Mouse (Mus musculus) MEL (cell line): Measurements from ENCODE around the gene Pla2g4b. TPM values are rescaled to one million over a fixed set of nuclear protein-coding genes. Genes with fewer than 3 reads are reported as not detected.

Experiments
- DNase-seq: peaks from one replicate; pipeline ENCODE4 v3.0.0; 2011; ENCODE audit warnings: low read depth, low spot score
- H3K27ac ChIP-seq: 2 replicates; pipeline ENCODE4 v1.5.1; 2012; ENCODE audit warnings: low read depth, mild to moderate bottlenecking, control low read depth, low read length, moderate library complexity; ENCODE audit not compliant: control insufficient read depth
- H3K27me3 ChIP-seq, 2 experiments: fragments of 150-350 bp in 1 of 2; sonication (generic) in 1 of 2; 2 replicates each; pipeline ENCODE4 v1.6.1; 2012; ENCODE audit warnings: low read length in 2 of 2, mild to moderate bottlenecking in 2 of 2, improper control_type of control experiment in 1 of 2, moderate library complexity in 1 of 2; ENCODE audit not compliant: insufficient read depth in 2 of 2, control insufficient read depth in 1 of 2
- H3K36me3 ChIP-seq, 2 experiments: 2 replicates each; pipeline ENCODE4 v1.6.1; 2012 to 2014; ENCODE audit warnings: low read length in 2 of 2, improper control_type of control experiment in 1 of 2, inconsistent platforms in 1 of 2, mild to moderate bottlenecking in 1 of 2; ENCODE audit not compliant: insufficient read depth in 2 of 2, control insufficient read depth in 1 of 2
- H3K4me1 ChIP-seq, 2 experiments: fragments of 150-350 bp in 1 of 2; sonication (generic) in 1 of 2; 2 replicates each; pipeline ENCODE4 v1.6.1; 2012; ENCODE audit warnings: low read length in 2 of 2, improper control_type of control experiment in 1 of 2, mild to moderate bottlenecking in 1 of 2; ENCODE audit not compliant: insufficient read depth in 2 of 2, control insufficient read depth in 1 of 2
- H3K4me3 ChIP-seq, 2 experiments: fragments of 150-350 bp in 1 of 2; sonication (generic) in 1 of 2; 2 replicates each; pipeline ENCODE4 v1.5.1; 2012; ENCODE audit warnings: low read depth in 2 of 2, low read length in 2 of 2, mild to moderate bottlenecking in 2 of 2, moderate library complexity in 2 of 2, control low read depth in 1 of 2, improper control_type of control experiment in 1 of 2; ENCODE audit not compliant: control insufficient read depth in 1 of 2, insufficient read depth in 1 of 2
- H3K79me2 ChIP-seq: 2 replicates; pipeline ENCODE4 v1.6.1; 2012; ENCODE audit warnings: mild to moderate bottlenecking, low read length, moderate library complexity; ENCODE audit not compliant: control insufficient read depth, poor library complexity, insufficient read depth
- H3K9ac ChIP-seq: 2 replicates; pipeline ENCODE4 v1.6.1; 2012; ENCODE audit warnings: low read depth, mild to moderate bottlenecking, control low read depth, low read length, moderate library complexity; ENCODE audit not compliant: control insufficient read depth, poor library complexity, severe bottlenecking
- H3K9me3 ChIP-seq: fragments of 150-350 bp; sonication (generic); replicated peaks from 2 replicates; pipeline ENCODE4 v1.6.1; 2012; ENCODE audit warnings: mild to moderate bottlenecking, low read length, improper control_type of control experiment, moderate library complexity; ENCODE audit not compliant: insufficient read depth
- CHD1 ChIP-seq: IDR thresholded peaks from 2 replicates; pipeline ENCODE4 v1.6.1; 2012; ENCODE audit warnings: low read depth, mild to moderate bottlenecking, inconsistent platforms, low read length, improper control_type of control experiment
- CTCF ChIP-seq, 3 experiments: IDR thresholded peaks in 2 of 3; conservative IDR thresholded peaks in 1 of 3; 2 replicates each; pipeline ENCODE4 v1.5.1; 2011 to 2012; ENCODE audit warnings: low read length in 3 of 3, low read depth in 2 of 3, mild to moderate bottlenecking in 2 of 3, improper control_type of control experiment in 1 of 3, inconsistent platforms in 1 of 3, mixed read lengths in 1 of 3, moderate library complexity in 1 of 3; ENCODE audit not compliant: control insufficient read depth in 1 of 3, insufficient read depth in 1 of 3, poor library complexity in 1 of 3, severe bottlenecking in 1 of 3
- EP300 ChIP-seq, 2 experiments: IDR thresholded peaks; 2 replicates each; pipeline ENCODE4 v1.6.1; 2011; ENCODE audit warnings: improper control_type of control experiment in 2 of 2, low read length in 2 of 2, low read depth in 1 of 2, mild to moderate bottlenecking in 1 of 2
- GABPA ChIP-seq: IDR thresholded peaks from 2 replicates; pipeline ENCODE4 v1.6.1; 2012; ENCODE audit warnings: low read depth, mild to moderate bottlenecking, inconsistent platforms, low read length, improper control_type of control experiment, moderate library complexity
- JUND ChIP-seq: IDR thresholded peaks from 2 replicates; pipeline ENCODE4 v1.6.1; 2011; ENCODE audit warnings: low read depth, mild to moderate bottlenecking, improper control_type of control experiment, low read length
- KAT2A ChIP-seq: conservative IDR thresholded peaks from 2 replicates; pipeline ENCODE4 v1.6.1; 2012; ENCODE audit warnings: low read depth, low read length, improper control_type of control experiment, inconsistent platforms
- MAFK ChIP-seq: IDR thresholded peaks from 2 replicates; pipeline ENCODE4 v1.6.1; 2011; ENCODE audit warnings: low read depth, mild to moderate bottlenecking, low read length, improper control_type of control experiment, borderline replicate concordance
- MAZ ChIP-seq: IDR thresholded peaks from 2 replicates; pipeline ENCODE4 v1.6.1; 2012; ENCODE audit warnings: low read depth, mild to moderate bottlenecking, inconsistent platforms, low read length, improper control_type of control experiment
- MYC ChIP-seq: IDR thresholded peaks from 2 replicates; pipeline ENCODE4 v1.6.1; 2011; ENCODE audit warnings: low read depth, mild to moderate bottlenecking, low read length, improper control_type of control experiment, moderate library complexity
- NELFE ChIP-seq: IDR thresholded peaks from 2 replicates; pipeline ENCODE4 v1.6.1; 2011; ENCODE audit warnings: low read depth, low read length, improper control_type of control experiment
- POLR2A ChIP-seq, 2 experiments: IDR thresholded peaks; 2 replicates each; pipeline ENCODE4 v1.6.1; 2011 to 2012; ENCODE audit warnings: low read length in 2 of 2, mild to moderate bottlenecking in 2 of 2, control low read depth in 1 of 2, improper control_type of control experiment in 1 of 2, low read depth in 1 of 2, moderate library complexity in 1 of 2; ENCODE audit not compliant: control insufficient read depth in 1 of 2, insufficient read depth in 1 of 2, poor library complexity in 1 of 2
- POLR2AphosphoS5 ChIP-seq: IDR thresholded peaks from 2 replicates; pipeline ENCODE4 v1.6.1; 2012; ENCODE audit warnings: low read depth, borderline replicate concordance, mild to moderate bottlenecking, inconsistent platforms, low read length, moderate library complexity, mixed read lengths
- RAD21 ChIP-seq: IDR thresholded peaks from 2 replicates; pipeline ENCODE4 v1.6.1; 2011; ENCODE audit warnings: mild to moderate bottlenecking, low read depth, low read length, improper control_type of control experiment
- RCOR1 ChIP-seq: IDR thresholded peaks from 2 replicates; pipeline ENCODE4 v1.6.1; 2012; ENCODE audit warnings: low read depth, mild to moderate bottlenecking, inconsistent platforms, low read length, improper control_type of control experiment
- SMC3 ChIP-seq: IDR thresholded peaks from 2 replicates; pipeline ENCODE4 v1.6.1; 2011; ENCODE audit warnings: low read depth, low read length, improper control_type of control experiment
- TBP ChIP-seq: IDR thresholded peaks from 2 replicates; pipeline ENCODE4 v1.8.0; 2011; ENCODE audit warnings: low read depth, low read length, improper control_type of control experiment
- TCF12 ChIP-seq: IDR thresholded peaks from 2 replicates; pipeline ENCODE4 v1.6.1; 2014; ENCODE audit warnings: low read depth, mild to moderate bottlenecking, inconsistent platforms, low read length, improper control_type of control experiment, moderate library complexity
- UBTF ChIP-seq: IDR thresholded peaks from 2 replicates; pipeline ENCODE4 v1.6.1; 2012; ENCODE audit warnings: low read depth, mild to moderate bottlenecking, inconsistent platforms, low read length, improper control_type of control experiment, moderate library complexity, borderline replicate concordance; ENCODE audit not compliant: insufficient read depth
- USF1 ChIP-seq: IDR thresholded peaks from 2 replicates; pipeline ENCODE4 v1.6.1; 2014; ENCODE audit warnings: low read depth, mild to moderate bottlenecking, inconsistent platforms, low read length, improper control_type of control experiment, moderate library complexity
- USF2 ChIP-seq, 2 experiments: IDR thresholded peaks; 2 replicates each; pipeline ENCODE4 v1.6.1; 2011 to 2012; ENCODE audit warnings: improper control_type of control experiment in 2 of 2, low read length in 2 of 2, borderline replicate concordance in 1 of 2, inconsistent platforms in 1 of 2, low read depth in 1 of 2, mild to moderate bottlenecking in 1 of 2; ENCODE audit not compliant: insufficient read depth in 1 of 2
- ZKSCAN1 ChIP-seq: IDR thresholded peaks from 2 replicates; pipeline ENCODE4 v1.6.1; 2012; ENCODE audit warnings: low read depth, mild to moderate bottlenecking, inconsistent platforms, low read length, improper control_type of control experiment, moderate library complexity
- polyA plus RNA-seq, 2 experiments: library from polyadenylated mRNA; stranded (reverse) in 1 of 2; unstranded in 1 of 2; fragments of >175 nt in 1 of 2; fragments of >200 nt in 1 of 2; gene quantifications; 2 replicates each; pipeline versions ENCODE4 v1.2.1 to v1.2.4; 2012; ENCODE audit warnings: low replicate concordance in 2 of 2, low read depth in 1 of 2; ENCODE audit not compliant: insufficient read length in 2 of 2, insufficient read depth in 1 of 2, missing spikeins in 1 of 2
- total RNA-seq: library from RNA; depleted of rRNA; stranded (reverse); fragments of 300-350 nt; gene quantifications from 2 replicates; pipeline ENCODE4 v1.2.3, GENCODE M21; 2012

The Pla2g4b gene
- total and polyA plus RNA-seq, 3 experiments = 0.32 to 0.54 TPM; not detected in 1

DNA sequence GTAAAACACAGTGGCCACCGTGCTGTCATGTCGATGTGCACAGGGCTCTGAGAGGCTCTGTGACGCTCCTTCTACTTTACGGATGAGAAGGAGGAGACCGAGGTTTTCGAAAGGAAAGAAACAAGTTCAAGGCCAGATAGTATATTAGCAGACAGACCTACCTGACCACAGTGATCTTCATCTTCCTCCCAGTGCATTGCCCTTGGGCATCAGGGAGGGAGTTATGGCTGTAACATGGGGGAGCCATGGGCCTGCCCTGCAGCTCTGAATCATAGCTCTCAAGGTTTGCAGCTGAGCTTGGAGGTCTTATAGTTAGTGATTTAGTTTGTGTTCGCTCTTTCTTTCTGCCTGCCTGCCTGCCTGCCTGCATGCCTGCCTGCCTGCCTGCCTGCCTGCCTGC, 26.5 kb upstream of the Pla2g4b start:
- DNase-seq = no peak
- H3K27me3 ChIP-seq = no peaks in the 10 kb centered on the region
- no peaks in the 10 kb centered on the region for H3K9me3 ChIP-seq
- TF ChIP-seq MAZ = no peak
- no peak for TF ChIP-seq MYC
- no peak for TF ChIP-seq POLR2A (IDR thresholded peaks at IDR 0.05; ENCODE audit: control insufficient read depth in 1 of 2, insufficient read depth in 1 of 2, low read depth in 1 of 2, low read length in 2 of 2, poor library complexity in 1 of 2)
- TF ChIP-seq SMC3 = no peak
- no peak for TF ChIP-seq EP300 (IDR thresholded peaks at IDR 0.05; ENCODE audit: low read depth in 1 of 2, low read length in 2 of 2)
- TF ChIP-seq TCF12 = no peak
- TF ChIP-seq UBTF = no peak
- no peak for TF ChIP-seq MAFK
- TF ChIP-seq ZKSCAN1 = no peak
- no peak for TF ChIP-seq POLR2AphosphoS5
- H3K36me3 ChIP-seq = no peaks in the 10 kb centered on the region
- H3K4me3 ChIP-seq = no peak overlapping the region
- no peaks in the 10 kb centered on the region for H3K4me1 ChIP-seq
- H3K79me2 ChIP-seq = no peaks in the 10 kb centered on the region
- H3K27ac ChIP-seq = no peak overlapping the region
- no peak overlapping the region for H3K9ac ChIP-seq

DNA sequence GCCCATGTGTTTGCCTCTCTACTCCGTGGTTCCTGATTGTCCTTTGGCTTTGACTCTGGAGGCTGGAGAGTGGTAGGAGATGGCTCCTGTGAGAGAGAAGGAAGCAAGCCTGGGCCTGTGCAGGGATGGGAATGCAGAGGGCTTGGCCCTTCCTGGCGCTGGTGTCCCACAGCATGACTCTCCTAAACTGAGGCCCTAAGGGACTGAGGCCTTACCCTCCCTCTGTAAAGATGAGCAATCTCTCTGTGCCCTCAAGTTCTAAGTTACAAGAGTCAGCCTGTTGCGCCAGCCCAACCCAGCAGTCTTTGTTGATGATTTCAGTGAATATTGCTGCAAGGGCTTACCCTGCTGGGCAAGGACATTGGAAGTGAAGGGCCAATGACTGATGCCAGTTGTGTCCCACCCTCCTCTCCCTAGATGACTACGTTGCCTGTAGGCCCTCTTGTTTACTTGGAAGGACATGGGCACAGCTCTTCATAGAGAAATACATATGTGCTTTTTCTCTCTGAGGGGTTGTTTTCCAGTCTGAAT, 25.5 kb upstream of the Pla2g4b start:
- no peaks in the 10 kb centered on the region for H3K9me3 ChIP-seq
- no peaks in the 10 kb centered on the region for H3K4me1 ChIP-seq
- TF ChIP-seq USF2 (IDR thresholded peaks at IDR 0.05; ENCODE audit: borderline replicate concordance in 1 of 2, insufficient read depth in 1 of 2, low read depth in 1 of 2, low read length in 2 of 2) (no peak), GABPA (no peak), MAZ (no peak), CHD1 (no peak), RAD21 (no peak), CTCF (IDR thresholded peaks at IDR 0.05 in 2 of 3, conservative IDR thresholded peaks at IDR 0.05 in 1 of 3; ENCODE audit: control insufficient read depth in 1 of 3, insufficient read depth in 1 of 3, low read depth in 2 of 3, low read length in 3 of 3, poor library complexity in 1 of 3, severe bottlenecking in 1 of 3) (no peak), MAFK (no peak), KAT2A (no peak), ZKSCAN1 (no peak), JUND (no peak), TBP (no peak), USF1 (no peak), NELFE (no peak), TCF12 (no peak), UBTF (no peak), RCOR1 (no peak), POLR2A (IDR thresholded peaks at IDR 0.05; ENCODE audit: control insufficient read depth in 1 of 2, insufficient read depth in 1 of 2, low read depth in 1 of 2, low read length in 2 of 2, poor library complexity in 1 of 2) (no peak)
- no peak for DNase-seq
- no peak overlapping the region for H3K4me3 ChIP-seq
- no peaks in the 10 kb centered on the region for H3K79me2 ChIP-seq
- no peaks in the 10 kb centered on the region for H3K27me3 ChIP-seq
- no peak overlapping the region for H3K9ac ChIP-seq
- H3K27ac ChIP-seq = no peak overlapping the region
- H3K36me3 ChIP-seq = no peaks in the 10 kb centered on the region
